Mouse (Mus musculus) midbrain, embryonic 10.5 days (tissue): ENCODE results near the gene Dlgap5. TPM values are rescaled to one million over a fixed set of nuclear protein-coding genes. Genes with fewer than 3 reads are reported as not detected.

Source experiments
- DNase-seq: peaks from one replicate; pipeline ENCODE4 v3.0.0-alpha.2; 2017; ENCODE audit warnings: low spot score
- H3K27ac ChIP-seq: fragments of 300-500 bp; sonication (generic); replicated peaks from 2 replicates; pipeline ENCODE4 v1.5.1; 2016; ENCODE audit warnings: mild to moderate bottlenecking
- H3K27me3 ChIP-seq: fragments of 300-500 bp; sonication (generic); 2 replicates; pipeline ENCODE4 v1.6.1; 2016; ENCODE audit warnings: low read depth, mild to moderate bottlenecking; ENCODE audit not compliant: poor library complexity, severe bottlenecking
- H3K36me3 ChIP-seq: fragments of 300-500 bp; sonication (generic); 2 replicates; pipeline ENCODE4 v1.6.1; 2016; ENCODE audit warnings: mild to moderate bottlenecking, moderate library complexity
- H3K4me1 ChIP-seq: fragments of 300-500 bp; sonication (generic); 2 replicates; pipeline ENCODE4 v1.6.1; 2016
- H3K4me3 ChIP-seq: fragments of 300-500 bp; sonication (generic); 2 replicates; pipeline ENCODE4 v1.5.1; 2016; ENCODE audit warnings: mild to moderate bottlenecking, moderate library complexity
- H3K9me3 ChIP-seq: fragments of 300-500 bp; sonication (generic); replicated peaks from 2 replicates; pipeline ENCODE4 v1.6.1; 2016; ENCODE audit warnings: mild to moderate bottlenecking
- WGBS: fragments of 180-500 bp; shearing (Covaris S2); methylation state at CpG from one replicate; pipeline ENCODE4 v1.1.7; 2016; 5-methylcytosine and 5-hydroxymethylcytosine counted together
- polyA plus RNA-seq: library from polyadenylated mRNA; unstranded; fragments of >200 nt; fragmentation: Nextera tagmentation; extraction: Ambion mirVana; gene quantifications from 2 replicates; pipeline ENCODE4 v1.2.1, GENCODE M21; 2016

The Dlgap5 gene
- polyA plus RNA-seq, 1 experiment from 2014 or later: 77.2 TPM

GRCm38 (mm10) chr14:47384653-47385052, 33.6 kb downstream of the Dlgap5 start:
- H3K36me3 ChIP-seq: peaks cover 48% of the 10 kb centered on the region
- 89% methylated on average over 10 of the region's 10 CpGs for WGBS
- no peaks in the 10 kb centered on the region for H3K27me3 ChIP-seq
- no peak for DNase-seq
- H3K27ac ChIP-seq: no peak overlapping the region
- H3K4me1 ChIP-seq: no peaks in the 10 kb centered on the region
- no peaks in the 10 kb centered on the region for H3K9me3 ChIP-seq
- no peak overlapping the region for H3K4me3 ChIP-seq

GRCm38 (mm10) chr14:47383911-47384310, 34.3 kb downstream of the Dlgap5 start:
- no peak for DNase-seq
- no peaks in the 10 kb centered on the region for H3K27me3 ChIP-seq
- no peaks in the 10 kb centered on the region for H3K4me1 ChIP-seq
- peaks cover 40% of the 10 kb centered on the region for H3K36me3 ChIP-seq
- no peaks in the 10 kb centered on the region for H3K9me3 ChIP-seq
- 87% methylated on average over 7 of the region's 7 CpGs for WGBS
- no peak overlapping the region for H3K27ac ChIP-seq
- no peak overlapping the region for H3K4me3 ChIP-seq

GRCm38 (mm10) chr14:47378336-47378735, 39.9 kb downstream of the Dlgap5 start:
- WGBS: 89% methylated on average over 6 of the region's 7 CpGs
- no peak for DNase-seq
- no peak overlapping the region for H3K4me3 ChIP-seq
- peaks cover 22% of the 10 kb centered on the region for H3K27me3 ChIP-seq
- H3K4me1 ChIP-seq: peaks cover 13% of the 10 kb centered on the region
- H3K9me3 ChIP-seq: no peaks in the 10 kb centered on the region
- H3K27ac ChIP-seq: no peak overlapping the region
- 0 out of 2 replicates have a peak, but pooled peaks cover 4% of the 10 kb centered on the region for H3K36me3 ChIP-seq

- Histone ChIP-seq H3K27ac (no peak overlapping the region), H3K36me3 (no peaks in the 10 kb centered on the region), H3K27me3 (peaks cover 40% of the 10 kb centered on the region), H3K4me1 (peaks cover 18% of the 10 kb centered on the region), H3K4me3 (no peak overlapping the region), H3K9me3 (no peaks in the 10 kb centered on the region)
- DNase-seq: no peak
- WGBS: 85% methylated on average over 2 of the region's 2 CpGs
Measured at GRCm38 (mm10) chr14:47376526-47376925, 41.7 kb downstream of the Dlgap5 start.

GRCm38 (mm10) chr14:47373728-47374678, 44.2 kb downstream of the Dlgap5 start:
- no peak for DNase-seq
- WGBS: 14% methylated on average over 49 of the region's 49 CpGs
- Histone ChIP-seq H3K4me3 (peak overlapping the region; percentile 48), H3K36me3 (no peaks in the 10 kb centered on the region), H3K4me1 (peaks cover 19% of the 10 kb centered on the region), H3K9me3 (no peaks in the 10 kb centered on the region), H3K27me3 (peaks cover 41% of the 10 kb centered on the region), H3K27ac (0 out of 2 replicates have a peak overlapping the region, but pooled peaks have one; percentile 33)

- Histone ChIP-seq H3K36me3 (no peaks in the 10 kb centered on the region), H3K27me3 (peaks cover 41% of the 10 kb centered on the region), H3K27ac (no peak overlapping the region), H3K4me1 (peaks cover 32% of the 10 kb centered on the region), H3K4me3 (no peak overlapping the region), H3K9me3 (no peaks in the 10 kb centered on the region)
- WGBS: 75% methylated on average over 6 of the region's 6 CpGs
- no peak for DNase-seq
Measured at GRCm38 (mm10) chr14:47371689-47372088, 46.5 kb downstream of the Dlgap5 start.

DNA sequence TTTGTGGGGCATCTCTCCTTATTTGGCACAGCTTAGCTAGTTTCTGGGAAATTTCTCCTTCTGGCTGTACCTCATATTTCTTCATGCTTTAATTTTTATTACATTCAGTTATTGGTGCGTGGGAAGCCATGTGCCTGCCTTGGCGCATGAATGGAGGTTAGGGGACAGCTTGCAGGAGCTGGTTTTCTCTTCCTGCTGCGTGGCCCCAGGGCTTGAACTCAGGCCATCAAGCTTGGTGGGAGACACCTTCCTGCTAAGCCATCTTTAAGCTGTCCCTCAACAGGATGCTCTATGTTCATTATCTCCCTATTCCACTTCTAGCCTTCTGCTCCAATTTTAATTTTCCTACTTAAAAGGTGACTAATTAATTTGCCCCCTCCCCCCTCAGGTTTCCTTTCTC, 47.4 kb downstream of the Dlgap5 start:
- no peak overlapping the region for H3K4me3 ChIP-seq
- 86% methylated on average over 3 of the region's 3 CpGs for WGBS
- no peak for DNase-seq
- H3K4me1 ChIP-seq: peaks cover 32% of the 10 kb centered on the region
- no peaks in the 10 kb centered on the region for H3K9me3 ChIP-seq
- no peaks in the 10 kb centered on the region for H3K36me3 ChIP-seq
- H3K27ac ChIP-seq: no peak overlapping the region
- peaks cover 41% of the 10 kb centered on the region for H3K27me3 ChIP-seq

DNA sequence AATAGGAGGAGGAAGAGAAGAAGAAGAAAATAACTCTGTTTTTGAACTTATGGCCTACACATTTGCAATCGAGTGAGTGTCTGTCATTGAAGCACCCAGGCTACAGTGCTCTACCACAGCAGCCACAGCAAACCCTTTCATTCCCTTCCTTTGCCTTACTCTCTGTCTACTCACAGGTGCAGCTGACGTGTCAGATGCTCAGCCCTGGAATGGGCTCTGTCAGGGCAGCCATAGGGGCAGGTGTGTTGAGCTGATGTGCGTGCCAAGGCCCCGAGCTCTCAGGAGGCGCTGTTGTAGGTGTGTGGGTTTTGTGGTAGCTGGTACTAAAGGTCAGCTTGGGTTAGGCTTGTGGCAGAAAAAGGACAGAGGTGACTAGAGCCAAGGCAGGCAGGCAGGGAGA, 48.5 kb downstream of the Dlgap5 start:
- no peaks in the 10 kb centered on the region for H3K36me3 ChIP-seq
- 86% methylated on average over 5 of the region's 5 CpGs for WGBS
- H3K9me3 ChIP-seq: no peaks in the 10 kb centered on the region

DNA sequence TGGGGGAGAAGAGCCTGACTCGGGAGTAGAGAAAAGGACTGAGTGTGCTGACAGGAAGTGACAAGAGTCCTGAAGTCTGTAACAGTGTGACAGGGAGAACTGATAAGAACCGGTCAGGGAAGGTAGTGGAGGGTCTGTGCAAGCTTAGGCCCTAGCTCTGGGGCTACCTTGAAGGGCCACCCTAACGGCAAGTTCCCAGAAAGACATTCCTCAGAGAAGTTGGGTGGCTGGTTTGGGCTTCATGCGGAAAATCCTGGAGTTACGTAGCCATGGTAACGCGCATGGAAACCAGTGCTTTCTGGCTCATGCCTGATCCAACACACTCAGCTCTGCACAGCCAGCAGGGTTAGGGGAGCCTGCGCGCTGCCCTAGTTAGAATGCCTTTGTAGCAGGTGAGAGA, 50.7 kb downstream of the Dlgap5 start, which contains the start of gene Lgals3:
Gene Lgals3, plus strand, starts transcription at position 291 of the 400 bp plus-strand sequence.
- Histone ChIP-seq H3K27ac (peak within 1 kb of the TSS; percentile 69), H3K9me3 (no peaks in the 10 kb centered on the region), H3K4me3 (no peak within 1 kb of the TSS), H3K36me3 (no peaks in the 10 kb centered on the region), H3K27me3 (peaks cover 10% of the 10 kb centered on the region), H3K4me1 (peaks cover 24% of the 10 kb centered on the region)
- 46% methylated on average over 9 of the region's 9 CpGs for WGBS
- peak; percentile 69 for DNase-seq

More for the DNA sequence above, 48.5 kb downstream of the Dlgap5 start:
- Histone ChIP-seq H3K27me3 (peaks cover 33% of the 10 kb centered on the region), H3K27ac (no peak overlapping the region), H3K4me1 (peaks cover 38% of the 10 kb centered on the region), H3K4me3 (no peak overlapping the region)
- DNase-seq: no peak

DNA sequence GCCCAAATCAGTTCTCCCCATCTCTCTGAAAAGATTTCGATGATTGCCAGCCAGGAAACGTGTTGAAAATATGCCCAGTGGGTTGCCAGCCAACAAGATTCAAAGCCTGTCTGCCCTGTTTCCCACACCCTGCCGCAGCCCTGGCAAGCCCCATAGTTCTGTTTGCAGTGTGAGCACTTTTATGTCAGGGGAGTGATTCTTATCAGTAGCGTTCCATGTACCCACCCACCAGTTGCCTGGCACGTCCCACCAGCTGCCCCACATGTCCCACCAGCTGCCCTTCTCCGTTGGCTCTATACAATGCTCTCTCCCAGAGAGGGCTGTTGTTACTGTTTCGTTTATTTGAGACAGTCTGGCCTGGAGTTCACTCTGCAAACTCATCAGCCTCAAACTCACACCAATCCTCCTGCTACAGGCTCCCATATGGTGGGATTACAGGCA, 51.3 kb downstream of the Dlgap5 start:
- no peak for DNase-seq
- Histone ChIP-seq H3K4me3 (no peak overlapping the region), H3K27ac (no peak overlapping the region), H3K9me3 (no peaks in the 10 kb centered on the region), H3K4me1 (peaks cover 24% of the 10 kb centered on the region), H3K27me3 (0 out of 2 replicates have a peak, but pooled peaks cover 4% of the 10 kb centered on the region), H3K36me3 (no peaks in the 10 kb centered on the region)
- WGBS: 87% methylated on average over 7 of the region's 7 CpGs

GRCm38 (mm10) chr14:47364742-47365449, 53.3 kb downstream of the Dlgap5 start:
- no peak for DNase-seq
- H3K4me1 ChIP-seq: peaks cover 20% of the 10 kb centered on the region
- H3K27ac ChIP-seq: no peak overlapping the region
- no peaks in the 10 kb centered on the region for H3K9me3 ChIP-seq
- H3K4me3 ChIP-seq: no peak overlapping the region
- 52% methylated on average over 21 of the region's 21 CpGs for WGBS
- no peaks in the 10 kb centered on the region for H3K36me3 ChIP-seq
- no peaks in the 10 kb centered on the region for H3K27me3 ChIP-seq

DNA sequence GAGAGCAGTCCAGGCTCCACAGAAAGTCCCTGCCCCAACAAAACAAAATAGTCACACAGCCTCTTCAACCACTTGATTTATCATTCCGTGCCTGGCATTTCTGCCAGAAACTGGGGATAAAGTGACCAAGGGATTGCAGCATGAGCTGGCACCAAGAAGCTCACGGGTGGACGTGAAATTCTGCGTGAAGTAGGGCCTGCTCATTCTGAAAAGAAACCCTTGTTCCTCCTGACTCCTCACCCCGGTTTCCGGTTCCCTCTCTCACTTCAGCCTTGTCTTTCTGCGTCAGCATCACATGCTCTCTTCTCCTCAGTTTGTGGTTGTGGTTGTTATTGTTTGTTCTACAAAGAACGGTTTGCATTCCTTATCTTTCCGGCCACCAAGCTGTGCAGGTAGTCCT, 56.3 kb downstream of the Dlgap5 start:
- Histone ChIP-seq H3K4me1 (peaks cover 9% of the 10 kb centered on the region), H3K9me3 (no peaks in the 10 kb centered on the region), H3K4me3 (no peak overlapping the region), H3K36me3 (no peaks in the 10 kb centered on the region), H3K27me3 (no peaks in the 10 kb centered on the region), H3K27ac (no peak overlapping the region)
- WGBS: 85% methylated on average over 9 of the region's 9 CpGs
- DNase-seq: no peak
